Mouse (Mus musculus): ENCODE data around the gene Cd274.
"Not testable (repeated sequence)": the region's sequence is repeated elsewhere in the genome, so short reads cannot be mapped to it uniquely, and the experiment has no call there.

Cd274 gene

GRCm38 (mm10) chr19:29393333-29393732 is 26.1 kb downstream of the Cd274 start:
- DNase-seq (ENCODE audit: low read depth, low spot score), result no peak

- no peak for DNase-seq (ENCODE audit: low read depth, low spot score)
These were observed 27.5 kb downstream of the Cd274 start for GRCm38 (mm10) chr19:29394721-29395120.

GRCm38 (mm10) chr19:29396353-29396752 is 29.1 kb downstream of the Cd274 start:
- no peak for DNase-seq (ENCODE audit: low read depth, low spot score)

GRCm38 (mm10) chr19:29399786-29400185 is 32.5 kb downstream of the Cd274 start:
- DNase-seq (ENCODE audit: low read depth, low spot score), result no peak

- DNase-seq (ENCODE audit: low read depth, low spot score), result no peak
These were observed 33.2 kb downstream of the Cd274 start for GRCm38 (mm10) chr19:29400466-29400865.

GRCm38 (mm10) chr19:29402621-29403020 is 35.4 kb downstream of the Cd274 start:
- no peak for DNase-seq (ENCODE audit: low read depth, low spot score)

- DNase-seq (ENCODE audit: low read depth, low spot score), result no peak
These were observed 36.0 kb downstream of the Cd274 start for GRCm38 (mm10) chr19:29403251-29403650.

- DNase-seq (ENCODE audit: low read depth, low spot score), result peak; percentile 32
These were observed 38.1 kb downstream of the Cd274 start for GRCm38 (mm10) chr19:29405388-29405787.

- no peak for DNase-seq (ENCODE audit: low read depth, low spot score)
These were observed 39.1 kb downstream of the Cd274 start for GRCm38 (mm10) chr19:29406042-29407017.

- no peak for DNase-seq (ENCODE audit: low read depth, low spot score)
These were observed 43.4 kb downstream of the Cd274 start, which contains the start of gene Pdcd1lg2 for GRCm38 (mm10) chr19:29410619-29411018. Pdcd1lg2 (plus strand) TSS chr19:29410919.

GRCm38 (mm10) chr19:29412476-29413420 is 45.5 kb downstream of the Cd274 start:
- DNase-seq (ENCODE audit: low read depth, low spot score), result peak; percentile 22

GRCm38 (mm10) chr19:29414513-29414912 is 47.3 kb downstream of the Cd274 start:
- no peak for DNase-seq (ENCODE audit: low read depth, low spot score)

GRCm38 (mm10) chr19:29414917-29415316 is 47.7 kb downstream of the Cd274 start:
- DNase-seq (ENCODE audit: low read depth, low spot score), result not testable (repeated sequence)

GRCm38 (mm10) chr19:29416393-29416902 is 49.2 kb downstream of the Cd274 start:
- no peak for DNase-seq (ENCODE audit: low read depth, low spot score)

- no peak for DNase-seq (ENCODE audit: low read depth, low spot score)
These were observed 49.9 kb downstream of the Cd274 start for GRCm38 (mm10) chr19:29417188-29417587.

GRCm38 (mm10) chr19:29417894-29418293 is 50.6 kb downstream of the Cd274 start:
- DNase-seq (ENCODE audit: low read depth, low spot score), result no peak

GRCm38 (mm10) chr19:29418661-29419115 is 51.4 kb downstream of the Cd274 start:
- DNase-seq (ENCODE audit: low read depth, low spot score), result no peak

- no peak for DNase-seq (ENCODE audit: low read depth, low spot score)
These were observed 52.3 kb downstream of the Cd274 start for GRCm38 (mm10) chr19:29419506-29419905.

- DNase-seq (ENCODE audit: low read depth, low spot score), result no peak
These were observed 52.7 kb downstream of the Cd274 start for GRCm38 (mm10) chr19:29419946-29420345.

- no peak for DNase-seq (ENCODE audit: low read depth, low spot score)
These were observed 53.1 kb downstream of the Cd274 start for GRCm38 (mm10) chr19:29420397-29420796.

GRCm38 (mm10) chr19:29422013-29422645 is 54.9 kb downstream of the Cd274 start:
- no peak for DNase-seq (ENCODE audit: low read depth, low spot score)

Measured in telencephalon, adult 2 months (tissue).